Mouse (Mus musculus) erythroblast, embryonic 14.5 days (primary cell): ENCODE results near the gene Fgfr2. TPM values are rescaled to one million over a fixed set of nuclear protein-coding genes. Genes with fewer than 3 reads are reported as not detected.

Source experiments
- H3K27me3 ChIP-seq: 2 replicates; pipeline ENCODE4 v1.6.1; 2012; ENCODE audit warnings: inconsistent platforms; ENCODE audit not compliant: control insufficient read depth
- H3K36me3 ChIP-seq: 2 replicates; pipeline ENCODE4 v1.6.1; 2012; ENCODE audit warnings: mild to moderate bottlenecking, inconsistent platforms; ENCODE audit not compliant: control insufficient read depth
- H3K4me1 ChIP-seq: 2 replicates; pipeline ENCODE4 v1.6.1; 2012; ENCODE audit warnings: inconsistent platforms; ENCODE audit not compliant: control insufficient read depth
- H3K4me3 ChIP-seq: replicated peaks from 2 replicates; pipeline ENCODE3; 2012; ENCODE audit warnings: moderate library complexity, mild to moderate bottlenecking, inconsistent platforms
- H3K9me3 ChIP-seq: 2 replicates; pipeline ENCODE4 v1.6.1; 2012; ENCODE audit warnings: low read length, inconsistent platforms, mixed read lengths; ENCODE audit not compliant: control insufficient read depth
- GATA1 ChIP-seq: IDR thresholded peaks from 2 replicates; pipeline ENCODE4 v1.6.1; 2012; ENCODE audit warnings: low read length, inconsistent platforms, mixed read lengths
- TAL1 ChIP-seq: IDR thresholded peaks from 3 replicates; pipeline ENCODE4 v1.6.1; 2012; ENCODE audit warnings: low read length, inconsistent platforms, mixed read lengths
- polyA plus RNA-seq: library from polyadenylated mRNA; stranded (reverse); fragments of >175 nt; gene quantifications from 2 replicates; pipeline ENCODE4 v1.2.3, GENCODE M21; 2012

Fgfr2 gene
- polyA plus RNA-seq, 1 experiment = not detected

GRCm38 (mm10) chr7:132471327-132471726, 651.8 kb downstream of the Fgfr2 start:
- Histone ChIP-seq H3K4me3 (no peak overlapping the region), H3K36me3 (no peaks in the 10 kb centered on the region), H3K4me1 (no peaks in the 10 kb centered on the region), H3K9me3 (no peaks in the 10 kb centered on the region), H3K27me3 (no peaks in the 10 kb centered on the region)
- no peak for TF ChIP-seq GATA1
- TF ChIP-seq TAL1 = no peak

GRCm38 (mm10) chr7:132468391-132468790, 654.8 kb downstream of the Fgfr2 start:
- Histone ChIP-seq H3K4me3 (no peak overlapping the region), H3K9me3 (no peaks in the 10 kb centered on the region), H3K27me3 (no peaks in the 10 kb centered on the region), H3K36me3 (no peaks in the 10 kb centered on the region), H3K4me1 (no peaks in the 10 kb centered on the region)
- TF ChIP-seq TAL1 = no peak
- no peak for TF ChIP-seq GATA1

GRCm38 (mm10) chr7:132465897-132466296, 657.3 kb downstream of the Fgfr2 start:
- Histone ChIP-seq H3K27me3 (no peaks in the 10 kb centered on the region), H3K36me3 (no peaks in the 10 kb centered on the region), H3K4me3 (no peak overlapping the region), H3K4me1 (peaks cover 8% of the 10 kb centered on the region), H3K9me3 (no peaks in the 10 kb centered on the region)
- no peak for TF ChIP-seq GATA1

GRCm38 (mm10) chr7:132464894-132465293, 658.3 kb downstream of the Fgfr2 start:
- Histone ChIP-seq H3K9me3 (no peaks in the 10 kb centered on the region), H3K4me1 (peaks cover 8% of the 10 kb centered on the region), H3K4me3 (no peak overlapping the region), H3K36me3 (no peaks in the 10 kb centered on the region), H3K27me3 (no peaks in the 10 kb centered on the region)
- no peak for TF ChIP-seq GATA1
- no peak for TF ChIP-seq TAL1

- H3K4me3 ChIP-seq = no peak overlapping the region
- peaks cover 14% of the 10 kb centered on the region for H3K4me1 ChIP-seq
- no peaks in the 10 kb centered on the region for H3K36me3 ChIP-seq
- no peaks in the 10 kb centered on the region for H3K9me3 ChIP-seq
- TF ChIP-seq TAL1 (no peak), GATA1 (no peak)
- no peaks in the 10 kb centered on the region for H3K27me3 ChIP-seq
Measured at GRCm38 (mm10) chr7:132458493-132458892, 664.7 kb downstream of the Fgfr2 start.

GRCm38 (mm10) chr7:132455071-132455720, 668.0 kb downstream of the Fgfr2 start:
- Histone ChIP-seq H3K27me3 (no peaks in the 10 kb centered on the region), H3K4me1 (peaks cover 6% of the 10 kb centered on the region), H3K36me3 (no peaks in the 10 kb centered on the region), H3K9me3 (peaks cover 8% of the 10 kb centered on the region), H3K4me3 (no peak overlapping the region)
- TF ChIP-seq TAL1 = no peak
- no peak for TF ChIP-seq GATA1

- no peaks in the 10 kb centered on the region for H3K27me3 ChIP-seq
- H3K4me1 ChIP-seq = no peaks in the 10 kb centered on the region
- peaks cover 8% of the 10 kb centered on the region for H3K9me3 ChIP-seq
- no peak overlapping the region for H3K4me3 ChIP-seq
- no peaks in the 10 kb centered on the region for H3K36me3 ChIP-seq
- TF ChIP-seq TAL1 (no peak), GATA1 (no peak)
Measured at GRCm38 (mm10) chr7:132449891-132450735, 673.0 kb downstream of the Fgfr2 start.

- Histone ChIP-seq H3K36me3 (no peaks in the 10 kb centered on the region), H3K4me1 (no peaks in the 10 kb centered on the region), H3K4me3 (no peak overlapping the region), H3K27me3 (no peaks in the 10 kb centered on the region), H3K9me3 (peaks cover 8% of the 10 kb centered on the region)
- no peak for TF ChIP-seq GATA1
- TF ChIP-seq TAL1 = no peak
Measured at GRCm38 (mm10) chr7:132448511-132449154, 674.5 kb downstream of the Fgfr2 start.

- Histone ChIP-seq H3K36me3 (no peaks in the 10 kb centered on the region), H3K4me1 (no peaks in the 10 kb centered on the region), H3K9me3 (peaks cover 8% of the 10 kb centered on the region), H3K27me3 (no peaks in the 10 kb centered on the region), H3K4me3 (no peak overlapping the region)
- TF ChIP-seq TAL1 (no peak), GATA1 (no peak)
Measured at GRCm38 (mm10) chr7:132447558-132447957, 675.6 kb downstream of the Fgfr2 start.
